Mouse (Mus musculus): ENCODE measurements around the gene Mob1b.

GRCm38 (mm10) chr5:88762611-88763010 lies 42.0 kb downstream of the Mob1b start:
- TF ChIP-seq CTCF (IDR thresholded peaks at IDR 0.05; ENCODE audit: borderline replicate concordance, insufficient read depth, low read length) (no peak), POLR2A (IDR thresholded peaks at IDR 0.05; ENCODE audit: low read depth, low read length) (no peak)
